ENCODE assay signal across 8 mouse cellular contexts in the genomic region with DNA sequence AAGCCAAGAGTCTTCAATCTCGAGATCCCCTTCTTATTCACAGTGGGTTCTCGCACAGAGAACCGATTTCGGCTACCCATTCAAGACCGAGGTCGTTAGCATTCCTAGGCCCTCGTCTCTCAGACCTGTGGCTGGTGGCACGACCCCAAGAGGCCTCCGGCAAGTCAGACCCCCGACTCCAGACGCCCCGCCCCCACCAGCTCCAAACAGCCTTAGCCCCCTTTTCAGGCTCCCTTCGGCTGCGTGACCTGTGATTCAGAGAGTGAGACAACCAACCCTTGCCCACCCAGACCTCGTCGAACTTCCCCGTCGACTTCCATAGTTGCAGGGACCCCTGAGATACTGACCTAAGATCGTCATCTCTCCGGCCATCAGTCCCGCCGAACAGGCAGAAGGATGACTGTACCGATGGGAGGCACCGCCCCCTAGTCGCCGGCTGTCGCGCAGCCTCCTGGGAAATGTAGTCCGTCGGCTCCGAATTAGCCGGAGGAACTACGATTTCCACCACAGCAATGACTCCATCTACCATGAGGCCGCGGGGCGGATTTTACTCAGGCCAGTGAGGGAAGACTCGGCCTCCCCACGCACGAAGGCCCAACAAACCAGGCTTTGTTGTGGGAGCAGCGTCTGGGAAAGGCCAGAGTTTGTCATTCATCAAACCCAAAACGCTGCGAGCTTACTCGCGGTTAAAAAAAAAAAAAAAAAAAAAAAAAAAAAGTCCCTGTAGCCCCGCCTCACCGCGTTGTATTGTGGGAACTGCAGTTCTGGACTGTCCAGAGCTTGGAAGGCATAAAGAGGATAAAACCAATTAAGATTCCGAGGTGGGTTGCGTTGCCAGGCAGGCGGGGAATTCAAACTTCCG. TPM values are rescaled to one million over a fixed set of nuclear protein-coding genes. Genes with fewer than 3 reads are reported as not detected.
DNase-seq lines count a peak whose midpoint lies in the region; ATAC-seq lines count a peak whose summit lies in the region.

A gene (minus strand): TSS at position 717 of the 862 bp plus-strand sequence.

- peak; percentile 100 for DNase-seq in adipocyte (ENCODE audit: low spot score)
- peak; percentile 97 for DNase-seq in embryo, embryonic 10 days (ENCODE audit: low spot score)
- DNase-seq in gastrocnemius, postnatal 10 days = peak; percentile 95
- peak; percentile 97 for DNase-seq in induced T-regulatory cell, adult 2 months (ENCODE audit: low read depth)
- peak; percentile 95 to 99 for DNase-seq in left cerebral cortex, adult 9 months (ENCODE audit: low spot score in 2 of 2)
- DNase-seq in right cerebral cortex, postnatal 14 days = peak; percentile 97
- DNase-seq in urinary bladder, postnatal 36 days (ENCODE audit: low spot score in 2 of 2) = peak; percentile 94 to 97

- ATAC-seq in megakaryocyte progenitor cell, adult 5-6 weeks (replicated peaks; ENCODE audit: poor library complexity) = peak; percentile 92

RNA-seq across cellular contexts. Expression of the gene that starts here (rescaled TPM):
- 10 to 100 TPM; 12.5 to 13.2 TPM for total RNA-seq in gastrocnemius, postnatal 10 days (2021)
- total RNA-seq in megakaryocyte progenitor cell, adult 5-6 weeks (2015) = 41.2 and 45.2 TPM in 2 replicates
- total RNA-seq in megakaryocyte progenitor cell, adult 5-6 weeks (2017) = 45.8 and 52.6 TPM in 2 replicates

Comparison
In these comparisons a context has a peak if more than half of its experiments do, and no peak if none do; other contexts are left out.
1. Peak in every context shown above with its lines: DNase-seq and ATAC-seq.